Mouse (Mus musculus): ENCODE measurements around the gene Polrmt.

DNA sequence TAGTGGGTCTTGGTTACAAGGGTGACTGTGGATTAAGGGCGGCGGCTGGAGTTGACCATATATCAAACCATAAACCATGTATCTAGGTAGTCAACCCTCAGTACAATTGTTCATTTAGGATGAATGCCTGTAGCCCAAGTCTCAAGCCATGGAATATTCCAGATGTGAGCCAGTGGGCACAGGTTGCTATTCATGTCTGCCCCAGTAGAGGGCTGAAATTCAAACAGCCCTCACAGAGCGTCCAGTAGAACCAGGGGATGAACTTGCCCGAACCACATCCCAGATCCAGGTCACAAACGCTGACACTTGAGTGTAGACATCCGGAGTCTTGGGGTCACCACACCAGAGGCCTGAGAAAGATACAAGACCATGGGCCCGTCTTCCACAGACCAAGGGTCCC lies 36.7 kb upstream of the Polrmt start:
- TF ChIP-seq CTCF (IDR thresholded peaks at IDR 0.05; ENCODE audit: insufficient read depth, low read depth, low read length) (no peak), POLR2A (IDR thresholded peaks at IDR 0.05; ENCODE audit: insufficient read depth, low read depth, low read length) (no peak)

Data from olfactory bulb, adult 2 months (tissue).